Mouse (Mus musculus) liver, postnatal 0 days (tissue): ENCODE results near the gene Btnl9.

ENCODE experiments used
- CTCF ChIP-seq: sonication (generic); IDR thresholded peaks from 2 replicates; pipeline ENCODE4 v1.5.1; 2016; ENCODE audit warnings: antibody characterized with exemption, low read depth
- EP300 ChIP-seq: IDR thresholded peaks from 2 replicates; pipeline ENCODE4 v1.6.1; 2016; ENCODE audit warnings: antibody characterized with exemption, low read depth, mild to moderate bottlenecking

- no peak for TF ChIP-seq CTCF
- no peak for TF ChIP-seq EP300
Observed at GRCm38 (mm10) chr11:49141974-49142373, 45.0 kb downstream of the Btnl9 start, which contains the start of gene Olfr1395.
